Mouse (Mus musculus): ENCODE results near the gene Thsd4.

Thsd4 gene

GRCm38 (mm10) chr9:60076396-60076795 is 445.4 kb downstream of the Thsd4 start:
- DNase-seq (ENCODE audit: low read depth, low spot score) = no peak

- DNase-seq (ENCODE audit: low read depth, low spot score) = no peak
These were observed 450.1 kb downstream of the Thsd4 start for GRCm38 (mm10) chr9:60071620-60072263.

- DNase-seq (ENCODE audit: low read depth, low spot score) = no peak
These were observed 454.6 kb downstream of the Thsd4 start for GRCm38 (mm10) chr9:60067241-60067640.

- DNase-seq (ENCODE audit: low read depth, low spot score) = no peak
These were observed 456.7 kb downstream of the Thsd4 start for GRCm38 (mm10) chr9:60065184-60065583.

- DNase-seq (ENCODE audit: low read depth, low spot score) = no peak
These were observed 458.6 kb downstream of the Thsd4 start for GRCm38 (mm10) chr9:60063191-60063720.

- DNase-seq (ENCODE audit: low read depth, low spot score) = no peak
These were observed 465.7 kb downstream of the Thsd4 start for GRCm38 (mm10) chr9:60056131-60056530.

GRCm38 (mm10) chr9:60054951-60055350 is 466.9 kb downstream of the Thsd4 start:
- no peak for DNase-seq (ENCODE audit: low read depth, low spot score)

- no peak for DNase-seq (ENCODE audit: low read depth, low spot score)
These were observed 468.7 kb downstream of the Thsd4 start for GRCm38 (mm10) chr9:60053117-60053516.

DNA sequence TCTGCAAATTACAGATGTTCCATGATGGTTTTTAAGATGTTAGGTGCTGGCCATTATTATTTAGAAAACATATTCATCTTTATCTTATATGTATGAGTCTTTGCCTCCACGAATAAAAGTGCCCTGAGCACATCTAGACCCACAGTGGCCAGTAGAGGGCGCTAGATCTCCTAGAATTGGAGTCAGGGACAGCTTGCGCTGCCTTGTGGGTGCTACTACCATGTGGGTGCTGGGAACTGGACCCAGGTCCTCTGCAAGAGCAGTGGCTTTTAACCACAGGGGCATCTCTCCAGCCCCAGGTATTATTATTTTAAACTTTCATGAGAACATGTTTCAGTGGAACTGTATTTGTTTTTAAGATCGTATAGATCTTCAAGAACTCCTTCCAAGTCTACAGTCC is 469.4 kb downstream of the Thsd4 start:
- no peak for DNase-seq (ENCODE audit: low read depth, low spot score)

DNA sequence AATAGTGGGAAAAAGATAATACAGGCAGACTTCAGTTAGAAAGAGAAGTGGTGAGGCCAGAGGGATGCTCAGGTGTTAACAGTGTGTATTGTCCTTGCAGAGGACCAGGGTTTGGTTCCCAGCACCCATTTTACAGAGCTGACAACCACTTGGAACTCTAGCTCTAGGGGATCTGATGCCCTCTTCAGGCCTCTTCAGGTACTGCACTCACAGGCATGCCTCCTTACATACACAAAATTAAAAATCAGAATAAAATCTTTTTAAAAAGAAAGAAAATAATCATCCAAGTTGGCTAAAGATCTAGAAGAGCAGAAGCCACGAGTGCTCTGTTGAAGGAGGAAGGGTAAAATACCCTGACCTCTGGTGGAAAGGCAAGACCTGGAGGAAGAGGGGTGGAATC is 478.7 kb downstream of the Thsd4 start:
- no peak for DNase-seq (ENCODE audit: low read depth, low spot score)

GRCm38 (mm10) chr9:60034883-60035282 is 487.0 kb downstream of the Thsd4 start:
- no peak for DNase-seq (ENCODE audit: low read depth, low spot score)

DNA sequence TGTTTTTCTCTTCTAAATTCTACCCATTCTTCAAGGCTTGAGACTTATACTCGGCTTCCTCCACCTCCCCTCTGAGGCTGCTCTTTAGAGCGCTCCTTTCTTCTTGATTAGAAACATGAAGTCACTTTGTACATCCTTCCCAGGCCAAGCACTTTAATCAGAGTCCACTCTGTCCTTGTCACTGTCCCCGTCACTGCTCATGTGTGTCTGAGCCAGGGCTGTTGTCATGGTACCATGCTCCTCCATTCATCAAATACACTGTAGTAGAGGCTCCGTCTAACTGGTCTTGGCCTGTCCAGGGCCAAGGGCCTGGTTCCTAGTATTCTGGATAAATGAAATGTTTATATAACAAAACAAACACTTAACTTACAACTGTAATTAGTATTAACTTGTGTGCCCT is 494.6 kb downstream of the Thsd4 start:
- DNase-seq (ENCODE audit: low read depth, low spot score) = no peak

GRCm38 (mm10) chr9:60026795-60027194 is 495.1 kb downstream of the Thsd4 start:
- no peak for DNase-seq (ENCODE audit: low read depth, low spot score)

GRCm38 (mm10) chr9:60025919-60026318 is 495.9 kb downstream of the Thsd4 start:
- DNase-seq (ENCODE audit: low read depth, low spot score) = no peak

GRCm38 (mm10) chr9:60024971-60025370 is 496.9 kb downstream of the Thsd4 start:
- DNase-seq (ENCODE audit: low read depth, low spot score) = peak; percentile 83

- peak; percentile 33 for DNase-seq (ENCODE audit: low read depth, low spot score)
These were observed 497.3 kb downstream of the Thsd4 start for GRCm38 (mm10) chr9:60024545-60024944.

DNA sequence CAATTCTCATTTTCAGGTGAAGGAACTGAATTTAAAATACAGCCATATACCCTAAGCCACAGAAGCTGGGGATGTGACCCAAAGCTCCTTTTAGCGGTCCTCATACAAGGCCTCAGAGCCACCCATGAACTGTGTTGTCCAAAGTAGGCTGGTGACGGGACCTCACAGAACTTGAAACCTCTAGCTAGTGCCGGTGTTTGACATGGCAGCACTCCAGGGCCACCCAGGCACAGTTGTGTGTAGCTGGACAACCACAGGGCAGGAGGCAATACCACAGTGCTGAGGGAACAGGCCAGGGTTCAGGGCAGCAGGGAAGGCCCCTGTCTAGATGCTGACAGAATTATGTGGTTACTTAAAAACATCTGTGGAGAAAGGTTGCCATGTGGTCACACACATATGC is 499.5 kb downstream of the Thsd4 start:
- no peak for DNase-seq (ENCODE audit: low read depth, low spot score)

DNA sequence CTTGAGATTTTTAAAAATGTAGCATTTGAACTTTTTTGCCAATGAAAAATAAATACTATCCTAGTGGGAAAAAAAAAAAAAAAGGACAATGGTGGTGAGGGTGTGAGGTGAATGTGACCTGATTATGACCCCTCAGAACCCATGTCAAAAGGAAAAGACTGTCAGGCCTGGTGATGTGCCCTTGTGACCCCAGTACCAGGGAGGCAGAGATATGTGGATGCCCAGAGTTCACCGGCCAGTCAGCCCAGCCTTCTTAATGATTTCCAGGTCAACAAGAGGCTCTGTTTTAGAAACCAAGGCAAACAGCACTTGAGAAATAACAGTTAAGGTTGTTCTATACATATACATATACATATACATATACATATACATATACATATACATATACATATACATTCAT is 501.4 kb downstream of the Thsd4 start:
- no peak for DNase-seq (ENCODE audit: low read depth, low spot score)

GRCm38 (mm10) chr9:60010285-60010684 is 511.6 kb downstream of the Thsd4 start:
- DNase-seq (ENCODE audit: low read depth, low spot score) = no peak

GRCm38 (mm10) chr9:60008936-60009335 is 512.9 kb downstream of the Thsd4 start:
- DNase-seq (ENCODE audit: low read depth, low spot score) = no peak

DNA sequence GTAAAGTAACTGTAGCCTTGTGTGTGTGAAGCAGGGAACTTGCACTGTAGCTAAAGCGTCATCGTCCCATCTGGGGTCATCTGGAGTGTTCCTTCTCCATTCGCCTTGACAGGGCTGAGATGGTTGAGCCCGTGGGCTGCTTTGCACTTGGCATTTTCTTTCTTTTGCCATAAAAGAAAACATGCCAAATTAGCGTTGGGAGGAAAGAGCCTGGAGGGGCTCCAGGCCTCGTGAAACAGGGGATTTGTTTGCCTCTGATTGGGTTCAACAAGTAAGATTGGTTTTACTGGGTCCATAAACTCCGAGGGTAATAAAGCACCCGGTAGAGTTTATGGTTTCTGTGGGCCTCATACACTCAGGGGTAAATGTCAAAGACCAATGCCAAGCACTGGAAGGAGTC is 519.5 kb downstream of the Thsd4 start:
- DNase-seq (ENCODE audit: low read depth, low spot score) = no peak

GRCm38 (mm10) chr9:60001444-60001843 is 520.4 kb downstream of the Thsd4 start:
- DNase-seq (ENCODE audit: low read depth, low spot score) = no peak

- no peak for DNase-seq (ENCODE audit: low read depth, low spot score)
These were observed 524.1 kb downstream of the Thsd4 start for GRCm38 (mm10) chr9:59997725-59998124.

- no peak for DNase-seq (ENCODE audit: low read depth, low spot score)
These were observed 530.4 kb downstream of the Thsd4 start for GRCm38 (mm10) chr9:59991407-59991806.

Data from mesoderm, embryonic 11.5 days (tissue).